Mouse (Mus musculus) right cerebral cortex, postnatal 4 days (tissue): ENCODE results near the gene Nxf1.

Experiments
- DNase-seq: peaks from one replicate; pipeline ENCODE4 v3.0.0-alpha.2; 2022

Nxf1 gene

GRCm38 (mm10) chr19:8772996-8773395, 16.1 kb downstream of the Nxf1 start:
- no peak for DNase-seq

- DNase-seq: no peak
Observed at GRCm38 (mm10) chr19:8773409-8773808, 16.5 kb downstream of the Nxf1 start.

- DNase-seq: peak; percentile 96
Observed at GRCm38 (mm10) chr19:8774086-8774835, 17.4 kb downstream of the Nxf1 start, which contains the start of gene Tmem179b. TSS of gene Tmem179b (minus strand) at chr19:8774467.

GRCm38 (mm10) chr19:8774951-8775421, 18.1 kb downstream of the Nxf1 start:
- no peak for DNase-seq

- DNase-seq: peak; percentile 81
Observed at GRCm38 (mm10) chr19:8786008-8786781, 29.3 kb downstream of the Nxf1 start, which contains the start of gene Taf6l. TSS of gene Taf6l (minus strand) at chr19:8786417.

- no peak for DNase-seq
Observed at GRCm38 (mm10) chr19:8788521-8788920, 31.6 kb downstream of the Nxf1 start.

GRCm38 (mm10) chr19:8789171-8789570, 32.3 kb downstream of the Nxf1 start:
- no peak for DNase-seq

GRCm38 (mm10) chr19:8790171-8790570, 33.3 kb downstream of the Nxf1 start:
- no peak for DNase-seq

- DNase-seq: peak; percentile 83
Observed at GRCm38 (mm10) chr19:8798264-8798946, 41.5 kb downstream of the Nxf1 start, which contains the start of gene Polr2g. TSS of gene Polr2g (minus strand) at chr19:8798577.

- no peak for DNase-seq
Observed at GRCm38 (mm10) chr19:8798947-8799315, 42.1 kb downstream of the Nxf1 start.

GRCm38 (mm10) chr19:8802130-8802821, 45.4 kb downstream of the Nxf1 start, which contains the start of gene Zbtb3:
TSS of gene Zbtb3 (plus strand) at chr19:8802555.
- peak; percentile 80 for DNase-seq

- DNase-seq: no peak
Observed at GRCm38 (mm10) chr19:8803204-8803780, 46.4 kb downstream of the Nxf1 start.

GRCm38 (mm10) chr19:8803879-8804660, 47.2 kb downstream of the Nxf1 start:
- no peak for DNase-seq

- no peak for DNase-seq
Observed at GRCm38 (mm10) chr19:8806810-8807209, 49.9 kb downstream of the Nxf1 start.

GRCm38 (mm10) chr19:8815812-8816211, 58.9 kb downstream of the Nxf1 start:
- no peak for DNase-seq

GRCm38 (mm10) chr19:8817001-8817400, 60.1 kb downstream of the Nxf1 start:
- no peak for DNase-seq

- DNase-seq: no peak
Observed at GRCm38 (mm10) chr19:8818301-8818798, 61.5 kb downstream of the Nxf1 start.

- DNase-seq: peak; percentile 86
Observed at GRCm38 (mm10) chr19:8818801-8819595, 62.1 kb downstream of the Nxf1 start, which contains the start of gene Ttc9c. TSS of gene Ttc9c (minus strand) at chr19:8819333.

GRCm38 (mm10) chr19:8819596-8820423, 62.9 kb downstream of the Nxf1 start, which contains the start of gene Hnrnpul2:
TSS of gene Hnrnpul2 (plus strand) at chr19:8820010.
- peak; percentile 98 for DNase-seq
